Mouse (Mus musculus) 3T3-L1 (cell line): ENCODE results near the gene Tex36.

Experiments used
- DNase-seq: peaks from one replicate; pipeline ENCODE4 v3.0.0-alpha.2; 2015; ENCODE audit warnings: low read depth, low spot score

Gene Tex36

GRCm38 (mm10) chr7:133591750-133592149, 10.2 kb downstream of the Tex36 start:
- no peak for DNase-seq

- no peak for DNase-seq
These were observed 18.7 kb downstream of the Tex36 start for GRCm38 (mm10) chr7:133583216-133583615.

GRCm38 (mm10) chr7:133580296-133580640, 21.7 kb downstream of the Tex36 start:
- no peak for DNase-seq

GRCm38 (mm10) chr7:133579491-133580295, 22.3 kb downstream of the Tex36 start:
- DNase-seq: peak; percentile 22

- no peak for DNase-seq
These were observed 25.1 kb downstream of the Tex36 start for GRCm38 (mm10) chr7:133576825-133577224.

DNA sequence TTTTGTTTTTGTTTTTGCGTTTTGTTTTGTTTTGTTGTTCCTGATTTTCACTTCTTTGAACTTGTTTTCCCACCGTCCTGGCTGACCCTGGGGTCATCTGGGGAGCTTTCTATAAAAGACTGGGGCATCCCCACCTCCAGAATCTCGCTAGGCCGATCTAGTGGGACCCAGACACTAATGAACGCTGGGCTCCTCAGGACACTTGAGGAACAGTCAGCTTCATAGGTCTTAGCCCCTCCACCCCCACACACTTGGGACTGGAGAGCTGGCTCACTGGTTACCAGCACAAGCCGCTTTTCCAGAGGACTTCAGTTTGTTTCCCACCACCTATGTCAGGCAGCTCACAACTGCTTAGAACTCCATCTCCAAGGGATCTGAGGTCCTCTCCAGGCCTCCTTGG, 25.7 kb downstream of the Tex36 start:
- no peak for DNase-seq

DNA sequence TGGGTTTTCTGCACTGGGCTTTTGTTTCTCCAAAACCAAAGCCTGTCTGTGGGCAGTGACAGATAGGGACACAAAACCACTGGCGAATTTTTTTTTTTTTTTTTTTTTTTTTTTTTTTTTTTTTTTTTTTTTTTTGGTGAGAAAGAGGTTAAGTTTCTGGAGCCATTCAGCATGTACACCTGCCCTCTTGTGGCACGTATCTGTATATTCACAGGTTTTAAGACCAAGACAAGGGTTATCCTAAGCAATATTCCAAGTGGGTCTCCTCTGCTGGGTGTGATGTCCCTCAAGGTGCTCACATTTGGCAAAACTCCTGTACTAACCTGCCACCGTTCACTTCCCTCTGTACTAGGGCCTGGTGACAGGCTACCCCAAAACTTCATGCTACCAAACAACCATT, 30.0 kb downstream of the Tex36 start:
- DNase-seq: peak; percentile 46

DNA sequence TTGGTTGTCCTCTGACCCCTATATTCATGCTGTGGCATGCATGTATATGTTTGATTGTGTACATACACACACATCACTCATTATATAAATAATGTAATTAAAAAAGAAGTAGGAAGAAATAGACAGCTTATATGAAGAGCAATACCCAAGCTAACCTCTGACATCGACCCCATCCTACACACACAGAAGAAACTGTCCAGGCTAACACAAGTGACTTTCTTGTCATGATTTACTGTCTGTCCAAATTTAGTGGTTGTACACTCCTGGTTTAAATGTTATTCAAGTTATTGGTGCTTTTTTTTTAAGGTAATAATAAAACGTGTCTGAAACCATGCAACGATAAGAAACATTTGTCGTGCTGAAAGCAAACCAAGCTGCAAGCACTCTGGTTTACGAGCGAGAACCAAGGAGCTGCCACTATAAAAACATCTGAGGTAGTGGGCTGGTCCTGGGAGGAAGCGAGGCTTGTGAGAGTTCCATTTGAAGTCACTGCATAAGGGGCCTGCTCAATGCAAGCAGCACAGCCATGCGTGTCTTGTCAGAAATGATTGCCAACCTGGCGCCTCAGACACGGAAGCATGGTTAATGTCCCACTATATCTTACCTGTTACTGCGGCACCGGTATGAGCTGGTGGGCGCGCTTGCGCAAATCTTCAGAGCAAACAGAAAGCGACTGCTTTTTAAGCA, 32.6 kb downstream of the Tex36 start:
- DNase-seq: no peak

DNA sequence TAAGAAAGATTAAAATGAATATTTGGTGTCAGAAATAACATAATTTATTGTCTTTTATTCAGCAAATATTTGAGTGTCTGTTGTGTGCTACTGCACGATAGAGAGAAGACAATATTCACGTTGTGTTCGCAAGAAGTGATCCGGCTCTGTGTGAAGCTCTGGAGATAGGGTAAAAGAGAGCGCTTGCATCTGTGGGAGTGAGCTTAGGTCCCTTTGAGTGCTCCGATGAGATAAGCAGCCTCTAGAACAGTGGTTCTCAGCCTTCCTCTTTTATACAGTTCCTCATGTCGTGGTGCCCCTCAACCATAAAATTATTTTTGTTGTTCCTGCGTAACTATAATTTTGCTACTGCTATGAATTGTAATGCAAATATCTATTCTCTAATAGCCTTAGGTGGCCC, 37.4 kb downstream of the Tex36 start:
- DNase-seq: no peak

DNA sequence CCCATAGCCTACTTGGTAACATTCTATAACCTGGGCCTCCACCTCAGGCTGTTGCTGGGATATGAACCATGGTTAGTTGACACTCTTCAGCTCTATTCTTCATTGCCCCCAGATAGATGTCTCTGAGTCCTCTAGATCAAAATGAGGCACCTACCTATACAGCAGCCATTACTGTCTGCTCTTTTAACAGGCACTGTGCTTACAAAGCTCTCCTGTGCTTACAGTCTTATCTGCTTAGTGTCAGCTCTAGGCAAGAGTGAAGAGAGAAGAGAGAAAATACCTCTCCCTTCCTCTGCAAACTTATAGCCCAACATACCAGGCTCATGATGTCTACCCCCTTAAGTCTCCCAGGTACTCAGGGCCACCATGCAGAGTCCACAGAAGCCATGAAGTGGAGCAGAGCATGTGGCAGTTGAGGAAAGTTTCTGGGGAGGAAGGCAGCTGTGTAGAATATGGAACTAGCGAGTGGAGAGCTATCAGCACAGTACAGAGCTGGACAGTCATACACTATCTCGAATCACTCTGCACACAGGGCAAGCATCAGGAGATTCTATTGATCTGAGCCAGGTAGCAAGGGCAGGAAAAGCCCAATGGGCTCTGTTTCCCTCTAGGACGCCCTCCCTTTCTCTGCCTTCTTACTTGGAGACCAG, 38.7 kb downstream of the Tex36 start:
- no peak for DNase-seq

- peak; percentile 9 for DNase-seq
These were observed 46.0 kb downstream of the Tex36 start for GRCm38 (mm10) chr7:133555786-133556492.

DNA sequence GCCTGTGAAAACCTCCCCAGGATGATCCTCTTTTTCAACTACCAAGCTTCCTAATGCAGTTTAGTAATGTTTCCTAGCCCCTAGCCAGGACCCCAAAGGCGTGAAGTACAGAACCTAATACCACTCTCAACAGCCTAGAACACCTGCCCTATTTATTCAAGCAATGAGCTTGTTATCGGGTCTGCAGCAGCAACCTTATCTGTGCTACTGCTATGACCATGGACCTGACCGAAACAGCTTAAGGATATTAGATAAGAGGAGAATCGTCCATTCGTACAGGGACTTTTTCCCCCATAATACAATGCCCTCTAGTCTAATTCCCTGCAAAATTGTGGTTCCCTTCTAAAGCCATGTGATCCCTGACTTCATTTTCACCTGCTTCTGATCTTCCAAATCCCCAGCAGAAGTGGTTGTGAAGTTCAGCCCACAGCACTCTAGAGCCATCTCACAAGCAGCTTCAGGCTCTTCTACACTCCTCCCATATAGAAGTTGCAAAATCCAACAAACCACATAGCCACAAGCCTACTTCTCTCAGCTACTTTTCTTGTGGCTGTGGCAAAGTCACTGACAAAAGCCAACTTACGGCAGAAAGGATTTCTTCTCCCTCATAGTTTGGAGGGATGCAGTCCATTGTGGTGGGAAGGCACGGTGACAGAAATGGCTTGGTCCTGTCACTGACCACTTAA, 49.5 kb downstream of the Tex36 start:
- no peak for DNase-seq

- no peak for DNase-seq
These were observed 51.0 kb downstream of the Tex36 start for GRCm38 (mm10) chr7:133551000-133551399.

GRCm38 (mm10) chr7:133548434-133548833, 53.5 kb downstream of the Tex36 start:
- no peak for DNase-seq

- no peak for DNase-seq
These were observed 56.3 kb downstream of the Tex36 start for GRCm38 (mm10) chr7:133545631-133546030.

GRCm38 (mm10) chr7:133544966-133545365, 57.0 kb downstream of the Tex36 start:
- DNase-seq: no peak

- DNase-seq: no peak
These were observed 58.8 kb downstream of the Tex36 start for GRCm38 (mm10) chr7:133543131-133543530.

GRCm38 (mm10) chr7:133537366-133537765, 64.6 kb downstream of the Tex36 start:
- no peak for DNase-seq
